27 mouse cellular contexts compared by ENCODE assay signal in the genomic region with DNA sequence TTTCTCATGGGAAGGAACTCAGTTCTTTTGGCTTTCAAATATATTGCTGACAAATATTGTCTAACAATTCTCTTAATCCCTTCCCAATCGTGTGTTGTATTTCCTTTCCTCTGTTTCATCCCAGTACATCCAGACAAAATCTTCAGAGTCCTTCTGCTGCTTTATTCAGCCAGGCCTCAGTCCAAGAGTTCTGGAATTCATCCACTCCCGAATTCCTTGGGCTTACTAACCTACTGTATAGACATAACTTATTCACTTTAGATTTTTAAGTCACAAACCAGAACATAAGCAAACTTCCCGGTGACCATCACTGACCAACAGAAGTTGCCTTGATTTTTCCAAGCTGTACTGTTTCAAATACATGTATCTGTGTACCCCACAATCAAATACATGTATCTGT.
"Had no signal": no experiment of that assay in that cellular context is flagged by ENCODE, and none has a peak within 500 bp of the region (broad histone marks: within the 10 kb centered on the region; RNA-seq: fewer than 3 reads in every experiment).

No protein-coding gene starts in this region.

- H3K27ac ChIP-seq: embryonic facial prominence, embryonic 12.5 days; embryonic facial prominence, embryonic 13.5 days; embryonic facial prominence, embryonic 15.5 days; forebrain, embryonic 10.5 days; forebrain, embryonic 12.5 days; forebrain, embryonic 13.5 days; forebrain, embryonic 15.5 days; gastrocnemius, adult 2 months; heart, adult 2 months had no signal

- H3K27me3 ChIP-seq: embryonic facial prominence, embryonic 12.5 days; embryonic facial prominence, embryonic 13.5 days; embryonic facial prominence, embryonic 15.5 days; forebrain, embryonic 12.5 days; forebrain, embryonic 13.5 days; forebrain, embryonic 15.5 days had no signal

- H3K4me1 ChIP-seq: forebrain, embryonic 12.5 days; forebrain, embryonic 13.5 days; forebrain, embryonic 15.5 days had no signal

- H3K36me3 ChIP-seq: embryonic facial prominence, embryonic 12.5 days; embryonic facial prominence, embryonic 13.5 days; embryonic facial prominence, embryonic 15.5 days; forebrain, embryonic 10.5 days; forebrain, embryonic 12.5 days; forebrain, embryonic 15.5 days had no signal

- H3K9ac ChIP-seq: embryonic facial prominence, embryonic 12.5 days; embryonic facial prominence, embryonic 13.5 days; embryonic facial prominence, embryonic 15.5 days; forebrain, embryonic 12.5 days; forebrain, embryonic 13.5 days; forebrain, embryonic 15.5 days; forebrain, postnatal 0 days had no signal

- DNase-seq: cerebellum, adult 8-10 months; cerebellum, adult 9-10 months; cerebellum, adult 9-11 months; cerebellum, postnatal 10 days; cerebellum, postnatal 14 days; cerebellum, postnatal 25 days; cerebellum, postnatal 36 days; embryo, embryonic 11 days; forebrain, postnatal 0 days; gastrocnemius, adult 2 months; gastrocnemius, postnatal 10 days; gastrocnemius, postnatal 14 days; gastrocnemius, postnatal 25 days; gastrocnemius, postnatal 36 days; heart, adult 11 months; heart, adult 18-20 months; heart, adult 2 months had no signal

- H3K4me3 ChIP-seq: embryonic facial prominence, embryonic 12.5 days; embryonic facial prominence, embryonic 13.5 days; embryonic facial prominence, embryonic 15.5 days; erythroblast, embryonic 14.5 days; forebrain, embryonic 10.5 days; forebrain, embryonic 12.5 days; forebrain, embryonic 13.5 days; forebrain, embryonic 15.5 days; gastrocnemius, adult 2 months; heart, adult 2 months had no signal

- H3K4me2 ChIP-seq: embryonic facial prominence, embryonic 12.5 days; embryonic facial prominence, embryonic 13.5 days; embryonic facial prominence, embryonic 15.5 days; forebrain, embryonic 12.5 days; forebrain, embryonic 13.5 days; forebrain, embryonic 15.5 days had no signal

- ATAC-seq: forebrain, embryonic 13.5 days; forebrain, embryonic 14.5 days; forebrain, embryonic 15.5 days; forebrain, embryonic 16.5 days; forebrain, postnatal 0 days had no signal

- H3K9me3 ChIP-seq: embryonic facial prominence, embryonic 12.5 days; embryonic facial prominence, embryonic 13.5 days; embryonic facial prominence, embryonic 15.5 days; forebrain, embryonic 10.5 days; forebrain, embryonic 12.5 days; forebrain, embryonic 13.5 days; forebrain, embryonic 15.5 days had no signal
